Mouse (Mus musculus) spleen, postnatal 36 days (tissue): ENCODE measurements around the gene Bcl2l12.

Source experiments
- DNase-seq, 2 experiments: peaks; one replicate each; pipeline ENCODE4 v3.0.0; 2022; ENCODE audit warnings: low spot score in 2 of 2, mixed read lengths in 1 of 2

The Bcl2l12 gene

GRCm38 (mm10) chr7:44959281-44959680 is 39.2 kb downstream of the Bcl2l12 start:
- no peak for DNase-seq

- no peak for DNase-seq
These were observed 40.3 kb downstream of the Bcl2l12 start for GRCm38 (mm10) chr7:44958208-44958607.

DNA sequence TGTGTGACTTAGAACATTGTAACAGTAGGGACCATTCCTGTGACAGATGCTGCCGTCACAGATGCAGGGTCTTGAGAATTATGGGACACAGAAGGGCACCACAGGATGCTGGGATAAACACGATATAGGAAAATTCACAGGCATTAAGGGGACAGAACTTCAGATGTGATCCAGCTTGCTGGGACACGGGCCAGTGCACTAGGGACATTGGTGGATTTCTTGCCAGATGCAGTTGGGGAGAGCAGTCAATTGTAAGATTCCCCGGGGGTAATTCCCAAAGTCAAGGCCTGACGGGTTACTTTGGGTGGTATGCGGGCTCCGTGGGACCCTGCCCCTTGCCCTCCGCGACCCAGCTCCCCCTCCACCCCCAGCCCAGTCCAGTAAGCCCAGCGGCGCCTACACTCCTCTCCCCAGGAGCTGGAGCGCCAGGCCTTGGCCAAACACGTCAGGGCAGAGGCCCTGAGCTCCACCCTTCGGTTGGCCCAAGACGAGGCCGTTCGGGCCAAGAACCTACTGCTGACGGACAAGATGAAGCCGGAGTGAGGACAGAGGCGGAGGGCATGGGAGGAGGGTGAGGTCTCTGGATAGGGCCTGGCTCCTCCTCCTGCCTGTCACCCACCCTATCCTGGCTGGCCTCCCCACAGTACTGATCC is 41.2 kb downstream of the Bcl2l12 start:
- DNase-seq: no peak

- no peak for DNase-seq
These were observed 42.2 kb downstream of the Bcl2l12 start for GRCm38 (mm10) chr7:44956266-44956665.

- no peak for DNase-seq
These were observed 42.9 kb downstream of the Bcl2l12 start for GRCm38 (mm10) chr7:44955628-44956027.

DNA sequence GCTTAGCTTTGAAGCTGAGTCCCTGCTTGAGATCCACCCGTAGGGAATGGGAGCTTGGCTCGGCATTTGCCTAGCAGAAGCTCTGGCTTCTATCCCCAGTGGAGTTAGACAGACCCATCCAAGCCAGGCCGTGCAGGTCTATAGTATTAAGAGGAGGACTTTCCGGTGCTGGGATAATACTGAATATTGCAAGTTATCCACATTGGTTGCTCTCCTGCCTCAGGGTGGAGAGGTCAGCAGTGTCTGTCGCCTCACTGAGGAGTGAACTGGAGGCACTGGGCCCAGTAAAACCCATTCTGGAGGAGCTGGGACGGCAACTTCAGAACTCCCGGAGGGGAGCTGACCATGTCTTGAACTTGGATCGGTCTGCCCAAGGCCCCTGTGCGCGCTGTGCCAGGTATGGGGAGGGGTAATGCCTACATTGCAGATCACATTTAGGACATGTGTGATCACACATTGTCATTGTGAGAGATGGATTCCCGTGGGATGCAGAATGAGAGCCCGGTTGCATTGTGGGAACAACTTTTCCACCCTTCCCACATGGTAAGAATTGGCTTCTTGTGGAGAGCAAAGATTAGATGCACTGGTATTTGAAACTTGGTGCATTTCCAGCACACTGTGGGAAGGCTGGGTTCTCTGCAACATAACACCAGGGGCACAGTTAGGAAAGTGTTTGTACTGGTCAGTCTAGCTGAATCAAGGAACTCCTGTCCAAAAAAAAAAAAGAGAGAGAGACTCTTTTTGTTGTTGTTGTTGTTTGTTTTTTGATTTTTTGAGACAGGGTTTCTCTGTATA is 44.2 kb downstream of the Bcl2l12 start:
- DNase-seq: no peak

GRCm38 (mm10) chr7:44953561-44953960 is 45.0 kb downstream of the Bcl2l12 start:
- DNase-seq: no peak

DNA sequence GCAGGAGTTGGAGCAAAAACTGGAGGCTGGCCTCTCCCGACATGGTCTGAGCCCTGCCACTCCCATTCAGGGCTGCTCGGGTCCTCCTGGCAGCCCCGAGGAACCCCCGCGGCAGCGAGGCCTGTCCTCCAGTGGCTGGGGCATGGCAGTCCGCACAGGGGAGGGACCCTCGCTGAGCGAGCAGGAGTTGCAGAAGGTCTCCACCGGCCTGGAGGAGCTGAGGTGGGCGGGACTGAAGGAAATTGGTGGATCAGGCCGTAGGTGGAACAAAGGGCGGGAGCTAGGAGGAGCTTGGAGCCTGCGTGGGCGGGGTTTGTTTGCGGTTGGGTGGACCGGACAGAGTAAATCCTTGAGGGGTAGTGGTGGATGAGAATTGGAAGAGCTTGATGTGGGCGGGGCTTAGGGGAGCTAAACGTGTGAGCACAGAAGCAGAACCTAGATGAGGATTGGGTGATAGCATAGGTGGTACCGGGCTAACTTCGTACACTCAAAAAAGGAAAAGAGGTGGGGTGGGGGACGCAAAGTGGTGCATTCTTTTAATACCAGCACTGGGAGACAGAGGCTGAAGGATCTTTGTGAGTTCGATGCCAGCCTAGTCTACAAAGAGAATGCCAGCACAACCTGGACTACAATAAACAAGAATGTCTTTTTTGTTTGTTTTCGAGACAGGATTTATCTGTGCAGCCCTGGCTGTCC is 45.8 kb downstream of the Bcl2l12 start:
- DNase-seq: peak; percentile 74 to 80

GRCm38 (mm10) chr7:44951960-44952359 is 46.6 kb downstream of the Bcl2l12 start:
- peak; percentile 30 to 50 for DNase-seq

DNA sequence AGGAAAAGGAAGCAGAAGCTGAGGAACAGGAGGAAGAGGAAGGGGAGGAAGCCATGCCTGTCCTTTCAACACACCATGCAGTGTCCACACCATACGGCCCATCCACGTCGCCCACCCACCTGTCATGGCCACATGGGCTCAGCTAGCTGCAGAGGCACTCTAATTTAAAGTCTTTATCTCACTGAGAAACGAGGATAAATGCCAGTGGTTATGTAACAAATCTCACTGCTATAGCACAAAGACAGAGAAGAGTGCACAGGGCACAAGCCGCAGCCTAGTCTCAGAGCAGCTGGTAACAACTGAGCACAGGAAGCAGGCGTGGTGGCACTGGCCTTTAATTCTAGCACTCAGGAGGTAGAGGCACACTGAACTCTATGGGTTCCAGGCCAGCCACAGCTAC is 48.6 kb downstream of the Bcl2l12 start:
- no peak for DNase-seq

GRCm38 (mm10) chr7:44942904-44943303 is 55.6 kb downstream of the Bcl2l12 start, which contains the start of gene Tsks:
Tsks (plus strand) TSS chr7:44943204.
- no peak for DNase-seq
